Mouse (Mus musculus) limb, embryonic 14.5 days (tissue): Measurements from ENCODE around the gene Sorcs3. TPM values are rescaled to one million over a fixed set of nuclear protein-coding genes. Genes with fewer than 3 reads are reported as not detected.
A peak's percentile ranks its signal among the peaks of the same experiment; 100 is the strongest.

Experiments used
- ATAC-seq: fragments of 200-750 bp; cut with Nextera tagmentation; 2 replicates; pipeline ENCODE4 v1.8.0; 2017; ENCODE audit warnings: low read depth, moderate number of reproducible peaks, moderate TSS enrichment; ENCODE audit not compliant: low FRiP score
- DNase-seq: peaks from one replicate; pipeline ENCODE4 v3.0.0-alpha.2; 2015; ENCODE audit warnings: low spot score
- H3K27ac ChIP-seq: fragments of 300-500 bp; sonication (generic); replicated peaks from 2 replicates; pipeline ENCODE4 v1.5.1; 2014; ENCODE audit warnings: low read depth, mild to moderate bottlenecking, low read length, moderate library complexity, mixed read lengths
- H3K27me3 ChIP-seq: fragments of 300-500 bp; sonication (generic); 2 replicates; pipeline ENCODE4 v1.6.1; 2014; ENCODE audit warnings: low read length, mixed read lengths; ENCODE audit not compliant: control insufficient read depth, insufficient read depth
- H3K36me3 ChIP-seq: fragments of 300-500 bp; sonication (generic); 2 replicates; pipeline ENCODE4 v1.6.1; 2014; ENCODE audit warnings: mild to moderate bottlenecking, low read length, moderate library complexity, mixed read lengths; ENCODE audit not compliant: control insufficient read depth, insufficient read depth
- H3K4me1 ChIP-seq: fragments of 300-500 bp; sonication (generic); 2 replicates; pipeline ENCODE4 v1.6.1; 2014; ENCODE audit warnings: antibody characterized with exemption, low read length, mixed read lengths; ENCODE audit not compliant: control insufficient read depth, insufficient read depth
- H3K4me2 ChIP-seq: fragments of 300-500 bp; sonication (generic); replicated peaks from 2 replicates; pipeline ENCODE4 v1.6.1; 2014; ENCODE audit warnings: low read depth, mild to moderate bottlenecking, low read length, moderate library complexity; ENCODE audit not compliant: severe bottlenecking
- H3K4me3 ChIP-seq: fragments of 300-500 bp; sonication (generic); replicated peaks from 2 replicates; pipeline ENCODE4 v1.5.1; 2014; ENCODE audit warnings: low read length
- H3K9ac ChIP-seq: fragments of 300-500 bp; sonication (generic); 2 replicates; pipeline ENCODE4 v1.6.1; 2014; ENCODE audit warnings: mild to moderate bottlenecking, low read depth, low read length, moderate library complexity; ENCODE audit not compliant: severe bottlenecking
- H3K9me3 ChIP-seq: fragments of 300-500 bp; sonication (generic); 2 replicates; pipeline ENCODE4 v1.6.1; 2016; ENCODE audit warnings: low read length; ENCODE audit not compliant: control insufficient read depth
- POLR2A ChIP-seq: fragments of 200-500 bp; IDR thresholded peaks from 2 replicates; pipeline ENCODE4 v1.8.0; 2012; ENCODE audit warnings: inconsistent platforms, mild to moderate bottlenecking, moderate library complexity, borderline replicate concordance; ENCODE audit not compliant: insufficient read depth, insufficient read length; ENCODE audit errors: extremely low read depth
- WGBS: fragments of 180-500 bp; shearing (Covaris S2); extraction: QIAGEN DNeasy Blood & Tissue Kit; methylation state at CpG from one replicate; pipeline ENCODE4 v1.1.7; 2014; 5-methylcytosine and 5-hydroxymethylcytosine counted together
- polyA plus RNA-seq, 2 experiments: library from polyadenylated mRNA; depleted of rRNA in 1 of 2; stranded (reverse) in 1 of 2; unstranded in 1 of 2; fragments of >200 nt; fragmentation: Nextera tagmentation in 1 of 2; extraction: Ambion mirVana in 1 of 2; gene quantifications; 2 replicates each; pipeline versions ENCODE4 v1.2.1 to v1.2.3; 2012 to 2014

Sorcs3 gene
- polyA plus RNA-seq (2012; rRNA removed) (3.1 and 3.3 TPM in 2 replicates), polyA plus RNA-seq (2014; fragmentation: Nextera tagmentation; extraction: Ambion mirVana) (3.0 and 3.8 TPM in 2 replicates)

DNA sequence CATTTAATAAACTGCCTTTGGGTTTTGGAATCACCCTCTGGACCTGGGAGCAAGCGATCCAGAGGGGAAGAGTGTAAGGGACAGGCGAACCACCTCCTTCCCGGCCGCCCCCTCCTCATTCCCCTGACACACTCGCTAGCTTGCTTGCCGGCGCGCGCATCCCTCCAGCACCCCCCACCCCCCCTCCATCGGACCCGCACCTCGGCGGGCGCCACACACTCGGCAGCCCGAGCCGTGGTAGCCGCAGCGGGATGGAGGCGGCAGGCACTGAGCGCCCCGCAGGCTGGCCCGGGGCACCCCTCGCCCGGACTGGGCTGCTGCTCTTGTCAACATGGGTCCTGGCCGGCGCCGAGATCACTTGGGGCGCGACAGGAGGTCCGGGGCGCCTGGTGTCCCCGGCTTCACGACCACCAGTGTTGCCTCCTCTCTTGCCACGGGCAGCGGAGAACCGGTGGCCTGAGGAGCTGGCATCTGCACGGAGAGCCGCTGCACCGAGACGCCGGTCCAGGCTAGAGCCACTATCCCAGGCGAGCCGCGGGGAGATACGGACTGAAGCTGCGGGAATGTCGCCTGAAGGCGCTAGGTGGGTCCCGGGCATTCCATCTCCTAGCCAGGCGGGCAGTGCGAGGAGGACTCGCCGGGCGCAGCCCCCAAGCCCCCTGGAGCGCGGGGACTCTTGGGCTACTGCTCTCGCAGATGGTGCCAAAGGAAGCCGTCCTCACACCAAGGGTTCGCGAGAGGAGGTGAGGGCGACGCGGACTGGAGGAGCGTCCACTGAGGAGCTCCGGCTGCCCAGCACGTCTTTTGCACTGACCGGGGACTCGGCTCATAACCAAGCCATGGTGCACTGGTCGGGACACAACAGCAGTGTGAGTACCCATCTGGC is at the start of gene Sorcs3:
Gene Sorcs3, plus strand, starts transcription at position 97 of the 886 bp plus-strand sequence.
- under 1% methylated on average over 38 of the region's 70 CpGs for WGBS
- Histone ChIP-seq H3K4me1 (peaks cover 14% of the 10 kb centered on the region), H3K4me3 (peak within 1 kb of the TSS; percentile 56), H3K9ac (peak within 1 kb of the TSS; percentile 58), H3K36me3 (no peaks in the 10 kb centered on the region), H3K27ac (no peak within 1 kb of the TSS), H3K27me3 (peaks cover 48% of the 10 kb centered on the region), H3K4me2 (peak within 1 kb of the TSS; percentile 96), H3K9me3 (0 out of 2 replicates have a peak, but pooled peaks cover 5% of the 10 kb centered on the region)
- DNase-seq (no peak), ATAC-seq (peak; percentile 20)
- TF ChIP-seq POLR2A = no peak

DNA sequence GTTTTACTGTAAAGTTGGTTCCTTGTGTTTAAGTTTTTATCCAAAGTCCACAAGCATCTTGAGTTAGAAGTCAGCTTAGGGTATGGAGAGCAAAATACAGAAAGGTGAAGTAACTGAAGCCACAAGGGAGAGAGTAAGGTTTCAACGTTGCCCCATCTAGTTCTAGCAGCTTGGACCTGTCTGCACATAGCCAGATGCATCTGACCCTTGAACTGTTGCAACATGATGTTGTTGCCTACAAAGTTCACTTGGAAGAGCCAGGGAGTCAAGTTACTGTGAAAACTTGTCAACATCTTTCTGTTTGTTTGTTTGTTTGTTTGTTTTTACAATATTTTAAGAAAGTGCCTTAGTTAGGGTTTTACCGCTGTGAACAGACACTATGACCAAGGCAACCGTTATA is 40.5 kb upstream of the Sorcs3 start:
- Histone ChIP-seq H3K27me3 (no peaks in the 10 kb centered on the region), H3K4me3 (no peak overlapping the region), H3K4me1 (no peaks in the 10 kb centered on the region), H3K4me2 (no peak overlapping the region), H3K9ac (no peak overlapping the region), H3K36me3 (no peaks in the 10 kb centered on the region), H3K27ac (no peak overlapping the region), H3K9me3 (no peaks in the 10 kb centered on the region)
- ATAC-seq (no peak), DNase-seq (no peak)
- WGBS = 83% methylated on average over 3 of the region's 3 CpGs
- no peak for TF ChIP-seq POLR2A

DNA sequence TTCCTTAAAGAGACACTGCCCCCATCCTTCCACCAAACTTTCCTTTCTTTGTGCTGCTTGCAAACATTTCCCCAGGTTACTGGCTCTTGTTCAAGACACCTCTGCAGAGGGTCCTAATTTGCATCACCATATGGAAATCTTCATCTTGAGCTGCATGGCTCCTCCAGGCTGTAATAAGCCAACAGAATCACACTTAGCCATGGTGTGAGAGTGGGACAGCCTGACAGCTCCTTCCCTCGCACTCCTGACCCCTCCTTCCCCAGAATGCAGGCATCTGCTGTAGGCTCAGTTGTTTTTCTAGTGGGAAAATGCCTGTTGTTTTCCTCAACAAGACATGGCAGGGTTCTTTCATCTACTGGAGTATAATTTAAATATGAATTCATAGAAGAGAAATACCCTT is 38.7 kb upstream of the Sorcs3 start:
- no peak for TF ChIP-seq POLR2A

DNA sequence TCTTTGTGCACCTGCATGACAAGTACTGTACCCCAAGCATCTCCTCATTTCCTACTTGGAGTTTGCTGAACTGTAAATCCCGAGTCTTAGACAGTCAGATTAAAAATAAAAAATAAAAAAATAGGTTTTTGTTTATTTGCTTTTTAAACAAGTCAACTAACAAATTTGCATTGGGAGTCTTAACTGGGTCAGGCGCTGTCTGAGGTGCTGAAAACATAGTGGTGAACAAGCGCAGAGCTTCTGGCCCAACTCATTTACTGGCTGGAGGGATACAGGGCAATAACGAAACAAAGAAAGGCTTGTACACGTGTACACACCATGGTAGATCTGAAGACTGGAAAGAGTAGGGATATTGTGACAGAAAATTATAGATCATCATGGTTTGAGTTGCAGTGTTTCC is 37.5 kb upstream of the Sorcs3 start:
- peak; percentile 54 for DNase-seq
- no peaks in the 10 kb centered on the region for H3K9me3 ChIP-seq
- WGBS = 45% methylated on average over 5 of the region's 5 CpGs

More for the DNA sequence above, 38.7 kb upstream of the Sorcs3 start:
- Histone ChIP-seq H3K4me2 (no peak overlapping the region), H3K27ac (no peak overlapping the region), H3K9me3 (no peaks in the 10 kb centered on the region), H3K4me1 (no peaks in the 10 kb centered on the region), H3K27me3 (no peaks in the 10 kb centered on the region), H3K4me3 (no peak overlapping the region), H3K9ac (no peak overlapping the region), H3K36me3 (no peaks in the 10 kb centered on the region)
- DNase-seq (no peak), ATAC-seq (no peak)
- 40% methylated on average over 1 of the region's 1 CpGs for WGBS

DNA sequence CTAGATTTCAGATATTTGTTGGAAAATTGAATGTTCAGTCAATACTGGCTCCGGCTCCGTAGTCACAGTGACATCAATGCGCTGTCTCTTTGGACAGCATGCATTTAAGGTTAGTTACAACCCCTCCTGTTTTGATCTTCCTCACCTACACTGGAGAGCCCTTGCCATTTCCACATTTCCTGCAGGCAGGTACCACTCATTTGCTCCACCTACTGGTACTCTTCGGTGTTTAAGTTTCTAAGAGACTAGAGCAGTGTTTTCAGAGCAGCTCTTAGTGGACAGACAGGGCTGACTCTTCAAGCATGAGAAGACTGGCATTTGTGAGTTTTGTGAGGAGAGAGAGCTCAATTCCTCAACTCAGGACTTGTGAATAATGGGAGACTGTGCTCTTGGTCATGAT is 31.1 kb upstream of the Sorcs3 start:
- no peak for TF ChIP-seq POLR2A
- Histone ChIP-seq H3K4me2 (no peak overlapping the region), H3K9me3 (no peaks in the 10 kb centered on the region), H3K36me3 (no peaks in the 10 kb centered on the region), H3K4me3 (no peak overlapping the region), H3K4me1 (no peaks in the 10 kb centered on the region), H3K27ac (no peak overlapping the region), H3K9ac (no peak overlapping the region), H3K27me3 (no peaks in the 10 kb centered on the region)
- 65% methylated on average over 4 of the region's 4 CpGs for WGBS
- ATAC-seq (no peak), DNase-seq (no peak)

More for the DNA sequence above, 37.5 kb upstream of the Sorcs3 start:
- no peaks in the 10 kb centered on the region for H3K4me1 ChIP-seq
- no peak for TF ChIP-seq POLR2A
- H3K36me3 ChIP-seq = no peaks in the 10 kb centered on the region
- H3K4me2 ChIP-seq = no peak overlapping the region
- no peak overlapping the region for H3K4me3 ChIP-seq
- no peak overlapping the region for H3K9ac ChIP-seq
- no peak overlapping the region for H3K27ac ChIP-seq
- ATAC-seq = no peak
- H3K27me3 ChIP-seq = no peaks in the 10 kb centered on the region
